Mouse (Mus musculus): ENCODE data around the gene Cep57. TPM values are rescaled to one million over a fixed set of nuclear protein-coding genes. Genes with fewer than 3 reads are reported as not detected.
"Not testable (repeated sequence)": the region's sequence is repeated elsewhere in the genome, so short reads cannot be mapped to it uniquely, and the experiment has no call there.

Gene Cep57
- total RNA-seq, 2 experiments from 2014 or later = 61.9 to 66.5 TPM

DNA sequence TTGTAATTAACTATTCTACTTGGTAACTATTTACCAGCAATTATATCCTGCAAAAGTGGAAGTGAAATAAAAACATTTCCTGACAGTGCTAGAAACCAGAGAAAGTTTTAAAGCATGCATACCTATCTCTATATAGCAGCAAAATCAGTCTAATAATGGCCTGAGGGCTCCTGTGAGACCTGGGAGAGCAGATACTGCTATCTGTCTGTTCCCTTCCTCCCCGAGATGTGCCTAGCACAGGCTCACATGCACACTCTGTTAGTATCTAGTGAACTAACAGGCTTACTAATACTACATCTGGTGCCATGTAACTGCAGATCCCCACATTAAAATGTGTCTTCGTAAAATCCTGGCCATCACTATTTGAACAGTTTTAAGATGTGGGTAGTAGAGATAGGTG is 32.2 kb downstream of the Cep57 start:
- no peak for ATAC-seq (replicated peaks; ENCODE audit: poor library complexity)

DNA sequence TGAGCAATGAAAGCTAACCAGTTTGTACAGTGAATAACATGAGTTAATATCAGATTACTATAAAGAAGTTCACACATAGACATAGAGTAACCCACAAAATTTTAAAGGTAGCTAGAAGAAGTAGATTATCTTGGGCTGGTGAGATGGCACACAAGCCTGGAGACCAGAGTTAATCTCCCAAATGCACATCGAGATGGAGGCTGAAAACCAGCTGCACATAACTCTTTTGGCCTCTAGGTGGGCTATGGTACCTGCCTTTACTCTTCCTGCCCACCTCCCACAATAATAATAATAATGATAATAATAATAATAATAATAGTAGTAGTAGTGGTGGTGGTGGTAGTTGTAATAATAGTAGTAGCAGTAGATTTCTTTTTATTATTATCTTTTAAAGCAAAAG is 32.6 kb downstream of the Cep57 start:
- ATAC-seq (replicated peaks; ENCODE audit: poor library complexity) = peak; percentile 52; the same call in 1 of the 2 replicates

DNA sequence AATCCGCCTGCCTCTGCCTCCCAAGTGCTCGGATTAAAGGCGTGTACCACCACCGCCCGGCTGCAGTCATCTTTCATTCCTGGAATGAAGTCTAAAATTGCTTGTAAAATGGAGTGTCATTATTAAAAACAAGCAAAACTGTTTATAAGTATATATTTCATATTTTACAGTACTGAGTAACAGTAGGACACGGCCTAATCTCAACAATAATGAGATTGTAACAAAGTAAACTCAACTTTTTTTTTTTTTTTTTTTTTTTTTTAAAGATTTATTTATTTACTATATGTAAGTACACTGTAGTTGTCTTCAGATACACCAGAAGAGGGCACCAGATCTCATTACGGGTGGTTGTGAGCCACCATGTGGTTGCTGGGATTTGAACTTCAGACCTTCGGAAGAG is 36.0 kb downstream of the Cep57 start:
- not testable (repeated sequence) for ATAC-seq (replicated peaks; ENCODE audit: poor library complexity)

GRCm38 (mm10) chr9:13781985-13782384 is 44.9 kb downstream of the Cep57 start:
- ATAC-seq (replicated peaks; ENCODE audit: poor library complexity) = no peak

- ATAC-seq (replicated peaks; ENCODE audit: poor library complexity) = peak; percentile 75
Observed at GRCm38 (mm10) chr9:13774732-13775131, 52.2 kb downstream of the Cep57 start.

DNA sequence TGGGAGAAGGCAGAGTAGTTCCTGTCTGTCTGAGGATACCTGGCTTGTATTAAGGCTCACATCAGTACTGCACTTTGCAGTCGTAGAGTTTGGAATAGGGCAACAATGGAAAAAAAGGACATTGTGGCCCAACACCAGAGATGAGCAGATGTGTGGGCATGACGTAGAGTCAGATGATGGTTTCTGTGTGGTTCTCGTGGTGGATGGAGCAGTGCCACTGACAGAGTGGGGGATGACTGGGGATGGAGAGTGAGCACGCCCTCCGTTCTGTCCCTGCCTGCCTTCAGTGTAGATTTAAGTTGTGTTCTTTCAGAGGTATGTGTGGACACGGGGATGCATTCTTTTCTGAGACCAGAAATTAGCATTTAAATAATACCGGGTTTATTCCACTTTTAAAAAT is 60.3 kb downstream of the Cep57 start:
- ATAC-seq (replicated peaks; ENCODE audit: poor library complexity) = no peak

GRCm38 (mm10) chr9:13765624-13766023 is 61.3 kb downstream of the Cep57 start:
- ATAC-seq (replicated peaks; ENCODE audit: poor library complexity) = no peak

GRCm38 (mm10) chr9:13760430-13760829 is 66.5 kb downstream of the Cep57 start:
- no peak for ATAC-seq (replicated peaks; ENCODE audit: poor library complexity)

Other genes starting within 250 kb of the Cep57 start
- gene Mtmr2, start 78.7 kb downstream of the Cep57 start, total RNA-seq (2015) = 36.5 and 43.8 TPM in 2 replicates
- gene Mtmr2, start 78.7 kb downstream of the Cep57 start, total RNA-seq (2017) = 55.3 and 62.6 TPM in 2 replicates
- gene Fam76b, start 609 bp upstream of the Cep57 start, total RNA-seq (2015) = 44.1 and 51.4 TPM in 2 replicates
- 60.5 and 70.5 TPM in 2 replicates for gene Fam76b, start 609 bp upstream of the Cep57 start, total RNA-seq (2017)

Measured in megakaryocyte progenitor cell, adult 5-6 weeks (primary cell).